Mouse (Mus musculus) heart, postnatal 0 days (tissue): Measurements from ENCODE around the gene Sp6. TPM values are rescaled to one million over a fixed set of nuclear protein-coding genes. Genes with fewer than 3 reads are reported as not detected.
A peak's percentile ranks its signal among the peaks of the same experiment; 100 is the strongest.

Source experiments
- ATAC-seq: fragments of 200-750 bp; cut with Nextera tagmentation; 2 replicates; pipeline ENCODE4 v1.8.0; 2017; ENCODE audit warnings: low read depth, moderate number of reproducible peaks, moderate library complexity; ENCODE audit not compliant: insufficient read depth
- DNase-seq: peaks from one replicate; pipeline ENCODE4 v3.0.0-alpha.2; 2016; ENCODE audit warnings: low spot score
- H3K27ac ChIP-seq: fragments of 300-500 bp; sonication (generic); 2 replicates; pipeline ENCODE4 v1.5.1; 2014; ENCODE audit warnings: low read depth, mild to moderate bottlenecking
- H3K27me3 ChIP-seq: fragments of 300-500 bp; sonication (generic); 2 replicates; pipeline ENCODE4 v1.6.1; 2014; ENCODE audit warnings: low read length, mixed read lengths; ENCODE audit not compliant: control insufficient read depth, insufficient read depth
- H3K36me3 ChIP-seq: fragments of 300-500 bp; sonication (generic); replicated peaks from 2 replicates; pipeline ENCODE4 v1.6.1; 2014; ENCODE audit warnings: low read length, mixed read lengths; ENCODE audit not compliant: control insufficient read depth, insufficient read depth
- H3K4me1 ChIP-seq: fragments of 300-500 bp; sonication (generic); 2 replicates; pipeline ENCODE4 v1.6.1; 2014; ENCODE audit warnings: antibody characterized with exemption; ENCODE audit not compliant: control insufficient read depth, insufficient read depth
- H3K4me2 ChIP-seq: fragments of 300-500 bp; sonication (generic); 2 replicates; pipeline ENCODE4 v1.6.1; 2014; ENCODE audit warnings: low read depth, mild to moderate bottlenecking, low read length, moderate library complexity
- H3K4me3 ChIP-seq: fragments of 300-500 bp; sonication (generic); 2 replicates; pipeline ENCODE4 v1.5.1; 2014; ENCODE audit warnings: low read depth, low read length
- H3K9ac ChIP-seq: fragments of 300-500 bp; sonication (generic); replicated peaks from 2 replicates; pipeline ENCODE4 v1.6.1; 2014; ENCODE audit warnings: low read depth, low read length, mixed read lengths
- H3K9me3 ChIP-seq: fragments of 300-500 bp; sonication (generic); replicated peaks from 2 replicates; pipeline ENCODE4 v1.6.1; 2016; ENCODE audit warnings: low read length; ENCODE audit not compliant: control insufficient read depth
- CTCF ChIP-seq: IDR thresholded peaks from 2 replicates; pipeline ENCODE4 v1.5.1; 2016; ENCODE audit warnings: antibody characterized with exemption, control low read depth, low read depth
- EP300 ChIP-seq: IDR thresholded peaks from 2 replicates; pipeline ENCODE4 v1.6.1; 2016; ENCODE audit warnings: antibody characterized with exemption, low read depth
- WGBS: fragments of 180-500 bp; shearing (Covaris S2); extraction: QIAGEN DNeasy Blood & Tissue Kit; methylation state at CpG from one replicate; pipeline ENCODE4 v1.1.7; 2014; 5-methylcytosine and 5-hydroxymethylcytosine counted together
- polyA plus RNA-seq: library from polyadenylated mRNA; unstranded; fragments of >200 nt; fragmentation: Nextera tagmentation; extraction: Ambion mirVana; gene quantifications from 2 replicates; pipeline ENCODE4 v1.2.1, GENCODE M21; 2015
- total RNA-seq: library from RNA; depleted of rRNA; stranded (reverse); fragments of >200 nt; gene quantifications from 2 replicates; pipeline ENCODE4 v1.2.3, GENCODE M21; 2014; ENCODE audit warnings: low replicate concordance

Gene Sp6
- total and polyA plus RNA-seq, 2 experiments from 2014 or later: 0.04 TPM; not detected in 1

DNA sequence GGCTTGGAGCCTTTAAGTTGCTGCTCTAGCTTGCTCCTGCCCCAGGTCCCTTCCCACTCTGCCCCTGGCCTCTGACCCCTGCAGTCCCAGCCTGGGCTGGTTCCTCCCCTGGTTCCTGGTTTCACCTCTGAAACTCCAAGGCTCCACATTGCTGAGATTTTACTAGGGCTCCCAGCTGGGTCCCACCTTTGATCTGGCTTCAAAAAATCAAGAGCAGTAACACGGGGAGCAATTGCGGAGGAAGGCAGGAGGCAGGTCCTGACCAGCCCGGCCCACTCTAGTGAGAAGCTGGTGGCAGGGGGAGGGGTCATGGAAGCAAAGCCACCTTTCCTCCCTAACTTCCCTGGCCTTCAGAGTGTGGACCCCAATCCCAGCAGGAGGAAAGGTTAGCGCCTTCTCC is 28.3 kb upstream of the Sp6 start:
- no peak overlapping the region for H3K4me3 ChIP-seq
- peaks cover 50% of the 10 kb centered on the region for H3K27me3 ChIP-seq
- no peak overlapping the region for H3K27ac ChIP-seq
- no peaks in the 10 kb centered on the region for H3K36me3 ChIP-seq
- H3K9me3 ChIP-seq: no peaks in the 10 kb centered on the region
- H3K4me2 ChIP-seq: no peak overlapping the region
- ATAC-seq (no peak), DNase-seq (no peak)
- 17% methylated on average over 4 of the region's 4 CpGs for WGBS
- TF ChIP-seq CTCF (no peak), EP300 (no peak)
- no peaks in the 10 kb centered on the region; the same call in 1 of the 2 replicates for H3K4me1 ChIP-seq
- no peak overlapping the region for H3K9ac ChIP-seq

DNA sequence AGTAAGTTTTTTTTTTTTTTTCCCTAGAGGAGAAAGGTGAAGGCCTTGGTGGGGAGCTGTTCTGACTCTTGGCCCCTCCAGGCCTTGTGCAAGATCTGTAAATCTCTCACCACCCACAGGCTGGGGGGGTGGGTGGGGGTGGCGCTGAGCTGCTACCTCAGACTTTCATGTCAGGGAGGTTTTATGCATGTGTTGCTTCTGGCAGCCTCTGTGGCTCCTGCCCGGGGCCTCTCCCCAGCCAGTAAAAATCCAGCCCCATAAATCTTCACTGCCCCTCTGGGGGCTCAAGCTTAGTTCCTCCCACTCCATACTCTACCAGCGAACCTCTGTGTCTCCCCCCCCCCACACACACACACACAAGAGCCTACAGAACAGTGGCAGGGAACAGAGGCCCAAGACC is 26.7 kb upstream of the Sp6 start:
- Histone ChIP-seq H3K9ac (no peak overlapping the region), H3K36me3 (no peaks in the 10 kb centered on the region), H3K27me3 (peaks cover 52% of the 10 kb centered on the region), H3K4me3 (no peak overlapping the region), H3K9me3 (no peaks in the 10 kb centered on the region), H3K4me1 (no peaks in the 10 kb centered on the region; the same call in 1 of the 2 replicates), H3K4me2 (no peak overlapping the region), H3K27ac (no peak overlapping the region)
- TF ChIP-seq EP300 (no peak), CTCF (no peak)
- ATAC-seq (no peak), DNase-seq (no peak)
- 44% methylated on average over 3 of the region's 3 CpGs for WGBS

DNA sequence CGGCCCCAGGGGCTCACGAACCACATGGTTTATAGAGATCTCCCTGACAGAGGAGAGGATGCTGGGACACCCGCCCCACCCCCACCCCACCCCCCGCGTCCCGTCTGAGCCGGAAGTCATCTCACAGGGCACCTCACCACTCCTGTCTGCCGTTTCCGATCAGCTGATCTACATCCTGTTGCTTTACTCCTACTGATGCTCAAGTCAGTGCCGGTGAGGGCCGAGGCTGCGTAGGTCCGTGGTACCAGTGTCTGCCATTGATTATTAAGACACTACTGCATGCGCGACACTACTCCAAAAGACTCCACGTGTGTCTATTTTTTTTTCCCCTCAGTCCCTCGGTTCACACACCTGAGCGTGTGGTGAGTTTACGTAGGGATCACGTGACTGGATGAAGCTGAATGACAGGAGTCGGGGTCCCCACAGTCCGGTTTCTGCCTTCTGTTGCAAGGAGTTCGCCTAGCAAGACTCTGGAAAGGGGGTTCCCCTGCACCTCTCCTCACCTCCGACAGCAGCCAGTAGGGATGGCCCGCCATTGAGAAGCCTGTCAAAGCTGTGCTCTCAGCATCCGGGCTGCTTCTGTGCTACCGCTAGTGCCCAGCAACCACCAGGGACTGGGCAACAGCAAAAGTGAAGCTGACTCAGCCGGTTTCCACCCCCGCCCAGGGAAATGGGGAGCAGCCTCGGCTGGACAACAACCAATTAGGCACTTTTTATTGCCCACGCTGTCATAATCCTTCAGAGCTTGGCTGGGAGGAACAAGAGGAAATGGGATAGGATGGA is 25.1 kb upstream of the Sp6 start:
- no peak for ATAC-seq
- Histone ChIP-seq H3K9me3 (no peaks in the 10 kb centered on the region), H3K27ac (no peak overlapping the region), H3K4me3 (peak overlapping the region; percentile 11), H3K4me1 (no peaks in the 10 kb centered on the region; the same call in 1 of the 2 replicates), H3K4me2 (peak overlapping the region; percentile 41), H3K27me3 (peaks cover 59% of the 10 kb centered on the region), H3K36me3 (no peaks in the 10 kb centered on the region), H3K9ac (no peak overlapping the region)
- no peak for DNase-seq
- WGBS: 4% methylated on average over 31 of the region's 31 CpGs
- TF ChIP-seq CTCF (no peak), EP300 (no peak)

DNA sequence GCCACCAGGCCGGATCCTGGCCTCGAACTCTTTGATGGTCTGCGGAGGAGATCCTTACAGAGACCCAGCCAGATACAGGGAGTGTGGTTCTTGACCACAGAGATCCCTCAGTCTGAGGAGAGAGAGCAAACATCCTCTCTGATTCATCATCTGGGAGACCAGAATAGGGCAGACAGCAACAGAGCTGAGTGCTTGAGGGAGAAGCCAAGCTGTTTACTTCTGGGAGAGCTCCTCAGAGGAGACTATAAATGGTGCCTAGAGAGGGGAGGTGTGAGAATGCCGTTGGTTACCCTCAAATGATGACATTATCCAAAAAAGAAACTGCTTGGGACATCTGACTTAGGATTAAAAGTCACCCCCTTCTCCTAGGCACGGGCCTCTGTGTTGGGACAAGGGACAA is 21.7 kb upstream of the Sp6 start:
- H3K27ac ChIP-seq: no peak overlapping the region
- H3K36me3 ChIP-seq: no peaks in the 10 kb centered on the region
- 67% methylated on average over 5 of the region's 5 CpGs for WGBS

DNA sequence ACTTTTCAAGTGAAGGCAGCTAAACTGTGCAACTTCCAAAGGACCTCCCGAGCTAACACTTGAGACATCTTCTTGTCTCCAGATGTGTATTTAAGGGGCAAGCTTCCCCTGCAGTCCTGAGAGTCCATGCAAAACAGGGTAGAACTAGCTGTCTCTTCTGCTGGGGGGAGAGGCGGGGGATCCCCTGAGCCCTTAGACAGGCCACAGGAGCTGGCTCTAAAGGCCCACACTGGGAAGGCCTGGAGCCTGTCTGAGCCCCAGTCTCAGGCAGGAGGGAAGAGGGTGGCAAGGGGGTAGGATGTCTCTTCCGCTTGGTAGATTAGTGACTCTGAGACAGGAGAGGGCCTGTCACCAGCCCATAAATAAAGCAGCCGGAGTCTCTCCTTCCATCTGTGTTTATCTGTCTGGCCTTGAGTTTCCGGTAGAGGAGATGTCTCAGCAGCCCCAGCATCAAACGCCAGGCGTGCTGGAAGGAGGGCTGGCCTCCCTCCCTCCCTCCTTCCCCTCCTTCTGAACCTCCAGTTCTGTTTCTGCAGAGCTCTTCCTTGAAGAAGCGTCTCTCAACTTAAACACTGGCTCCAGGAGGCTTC is 20.4 kb upstream of the Sp6 start:
- no peak for TF ChIP-seq EP300
- no peak for TF ChIP-seq CTCF
- no peak overlapping the region for H3K27ac ChIP-seq

More for the DNA sequence above, 21.7 kb upstream of the Sp6 start:
- Histone ChIP-seq H3K4me1 (no peaks in the 10 kb centered on the region; the same call in 1 of the 2 replicates), H3K27me3 (peaks cover 58% of the 10 kb centered on the region), H3K4me3 (no peak overlapping the region), H3K9me3 (no peaks in the 10 kb centered on the region), H3K4me2 (no peak overlapping the region), H3K9ac (no peak overlapping the region)
- TF ChIP-seq CTCF (no peak), EP300 (no peak)
- no peak for DNase-seq
- no peak for ATAC-seq

More for the DNA sequence above, 20.4 kb upstream of the Sp6 start:
- Histone ChIP-seq H3K9me3 (no peaks in the 10 kb centered on the region), H3K4me3 (no peak overlapping the region), H3K27me3 (peaks cover 59% of the 10 kb centered on the region), H3K4me2 (no peak overlapping the region), H3K9ac (no peak overlapping the region), H3K36me3 (no peaks in the 10 kb centered on the region), H3K4me1 (no peaks in the 10 kb centered on the region; the same call in 1 of the 2 replicates)
- DNase-seq (no peak), ATAC-seq (no peak)
- 34% methylated on average over 8 of the region's 8 CpGs for WGBS
